Mouse (Mus musculus) kidney, postnatal 0 days (tissue): ENCODE measurements around the gene Cfap43. TPM values are rescaled to one million over a fixed set of nuclear protein-coding genes. Genes with fewer than 3 reads are reported as not detected.

ENCODE experiments used
- ATAC-seq: fragments of 200-750 bp; cut with Nextera tagmentation; replicated peaks from 2 replicates; pipeline ENCODE4 v1.8.0; 2017; ENCODE audit warnings: low read depth, moderate number of reproducible peaks, moderate TSS enrichment, moderate library complexity; ENCODE audit not compliant: low FRiP score
- DNase-seq: peaks from one replicate; pipeline ENCODE4 v3.0.0-alpha.2; 2016; ENCODE audit warnings: low spot score
- H3K27ac ChIP-seq: fragments of 300-500 bp; sonication (generic); 2 replicates; pipeline ENCODE4 v1.5.1; 2014; ENCODE audit warnings: mild to moderate bottlenecking
- H3K27me3 ChIP-seq: fragments of 300-500 bp; sonication (generic); 2 replicates; pipeline ENCODE4 v1.6.1; 2014; ENCODE audit warnings: low read length, mixed read lengths; ENCODE audit not compliant: insufficient read depth
- H3K36me3 ChIP-seq: fragments of 300-500 bp; sonication (generic); 2 replicates; pipeline ENCODE4 v1.6.1; 2014; ENCODE audit warnings: low read length, mixed read lengths; ENCODE audit not compliant: insufficient read depth
- H3K4me1 ChIP-seq: fragments of 300-500 bp; sonication (generic); replicated peaks from 2 replicates; pipeline ENCODE4 v1.6.1; 2014; ENCODE audit warnings: antibody characterized with exemption, low read length, mixed read lengths; ENCODE audit not compliant: insufficient read depth
- H3K4me2 ChIP-seq: fragments of 300-500 bp; sonication (generic); 2 replicates; pipeline ENCODE4 v1.6.1; 2014; ENCODE audit warnings: mild to moderate bottlenecking, low read length, moderate library complexity, mixed read lengths
- H3K4me3 ChIP-seq: fragments of 300-500 bp; sonication (generic); replicated peaks from 2 replicates; pipeline ENCODE4 v1.5.1; 2014; ENCODE audit warnings: low read depth, low read length
- H3K9ac ChIP-seq: fragments of 300-500 bp; sonication (generic); 2 replicates; pipeline ENCODE4 v1.6.1; 2014; ENCODE audit warnings: low read depth, low read length
- H3K9me3 ChIP-seq: fragments of 300-500 bp; sonication (generic); replicated peaks from 2 replicates; pipeline ENCODE4 v1.6.1; 2016; ENCODE audit warnings: low read length, inconsistent platforms, mixed read lengths
- CTCF ChIP-seq: IDR thresholded peaks from 2 replicates; pipeline ENCODE4 v1.5.1; 2016; ENCODE audit warnings: antibody characterized with exemption, low read depth, mild to moderate bottlenecking, moderate library complexity
- WGBS: fragments of 180-500 bp; shearing (Covaris S2); extraction: QIAGEN DNeasy Blood & Tissue Kit; methylation state at CpG from one replicate; pipeline ENCODE4 v1.1.7; 2014; 5-methylcytosine and 5-hydroxymethylcytosine counted together
- polyA plus RNA-seq: library from polyadenylated mRNA; unstranded; fragments of >200 nt; fragmentation: Nextera tagmentation; extraction: Ambion mirVana; gene quantifications from 2 replicates; pipeline ENCODE4 v1.2.1, GENCODE M21; 2015

Cfap43 gene
- polyA plus RNA-seq, 1 experiment from 2014 or later, result 0.16 TPM

GRCm38 (mm10) chr19:47812091-47812490, 107.0 kb downstream of the Cfap43 start:
- Histone ChIP-seq H3K36me3 (no peaks in the 10 kb centered on the region), H3K9ac (no peak overlapping the region), H3K4me1 (no peaks in the 10 kb centered on the region), H3K4me3 (no peak overlapping the region), H3K27ac (no peak overlapping the region), H3K9me3 (no peaks in the 10 kb centered on the region), H3K27me3 (no peaks in the 10 kb centered on the region), H3K4me2 (no peak overlapping the region)
- TF ChIP-seq CTCF, result peak; percentile 19; the same call in 1 of the 2 replicates
- ATAC-seq (no peak), DNase-seq (no peak)
- WGBS, result 58% methylated on average over 10 of the region's 10 CpGs

GRCm38 (mm10) chr19:47798583-47798982, 120.5 kb downstream of the Cfap43 start:
- 22% methylated on average over 10 of the region's 10 CpGs for WGBS
- H3K36me3 ChIP-seq, result no peaks in the 10 kb centered on the region

GRCm38 (mm10) chr19:47796699-47797098, 122.4 kb downstream of the Cfap43 start:
- Histone ChIP-seq H3K4me2 (no peak overlapping the region), H3K36me3 (no peaks in the 10 kb centered on the region), H3K9me3 (no peaks in the 10 kb centered on the region), H3K27me3 (no peaks in the 10 kb centered on the region), H3K4me1 (no peaks in the 10 kb centered on the region), H3K4me3 (no peak overlapping the region), H3K9ac (no peak overlapping the region), H3K27ac (no peak overlapping the region)
- ATAC-seq (no peak), DNase-seq (no peak)
- WGBS, result 76% methylated on average over 7 of the region's 7 CpGs
- TF ChIP-seq CTCF, result no peak

More at GRCm38 (mm10) chr19:47798583-47798982, 120.5 kb downstream of the Cfap43 start:
- Histone ChIP-seq H3K4me2 (no peak overlapping the region), H3K27ac (no peak overlapping the region), H3K4me3 (no peak overlapping the region), H3K9me3 (no peaks in the 10 kb centered on the region), H3K9ac (no peak overlapping the region), H3K4me1 (no peaks in the 10 kb centered on the region), H3K27me3 (no peaks in the 10 kb centered on the region)
- no peak for TF ChIP-seq CTCF
- no peak for DNase-seq
- ATAC-seq, result no peak

GRCm38 (mm10) chr19:47795009-47795728, 123.9 kb downstream of the Cfap43 start:
- 48% methylated on average over 15 of the region's 15 CpGs for WGBS
- Histone ChIP-seq H3K36me3 (no peaks in the 10 kb centered on the region), H3K27ac (no peak overlapping the region), H3K27me3 (no peaks in the 10 kb centered on the region), H3K4me1 (no peaks in the 10 kb centered on the region), H3K9me3 (no peaks in the 10 kb centered on the region), H3K9ac (no peak overlapping the region), H3K4me2 (no peak overlapping the region), H3K4me3 (no peak overlapping the region)
- peak; percentile 80 for TF ChIP-seq CTCF
- peak; percentile 69 for DNase-seq
- no peak for ATAC-seq

GRCm38 (mm10) chr19:47794331-47794730, 124.8 kb downstream of the Cfap43 start:
- no peak for TF ChIP-seq CTCF
- Histone ChIP-seq H3K4me3 (no peak overlapping the region), H3K36me3 (no peaks in the 10 kb centered on the region), H3K27me3 (no peaks in the 10 kb centered on the region), H3K27ac (no peak overlapping the region), H3K4me2 (no peak overlapping the region), H3K4me1 (no peaks in the 10 kb centered on the region), H3K9ac (no peak overlapping the region), H3K9me3 (no peaks in the 10 kb centered on the region)
- ATAC-seq (no peak), DNase-seq (no peak)
- WGBS, result 33% methylated on average over 5 of the region's 5 CpGs

- H3K9ac ChIP-seq, result no peak overlapping the region
- ATAC-seq, result no peak
- no peak overlapping the region for H3K27ac ChIP-seq
- no peak overlapping the region for H3K4me3 ChIP-seq
- no peaks in the 10 kb centered on the region for H3K36me3 ChIP-seq
- H3K9me3 ChIP-seq, result no peaks in the 10 kb centered on the region
- no peak for TF ChIP-seq CTCF
- no peaks in the 10 kb centered on the region for H3K27me3 ChIP-seq
- H3K4me2 ChIP-seq, result no peak overlapping the region
- no peaks in the 10 kb centered on the region for H3K4me1 ChIP-seq
- WGBS, result 83% methylated on average over 11 of the region's 11 CpGs
- no peak for DNase-seq
Observed at GRCm38 (mm10) chr19:47790316-47791020, 128.6 kb downstream of the Cfap43 start.
